Mouse (Mus musculus) kidney, adult 2 months (tissue): ENCODE measurements around the gene Ddias. TPM values are rescaled to one million over a fixed set of nuclear protein-coding genes. Genes with fewer than 3 reads are reported as not detected.
A peak's percentile ranks its signal among the peaks of the same experiment; 100 is the strongest.

Experiments used
- DNase-seq: peaks from one replicate; pipeline ENCODE4 v3.0.0; 2021
- H3K27ac ChIP-seq: fragments of 200-500 bp; 2 replicates; pipeline ENCODE4 v1.5.1; 2012; ENCODE audit warnings: low read depth, low read length, control low read depth, inconsistent platforms; ENCODE audit not compliant: insufficient read depth
- H3K27me3 ChIP-seq: fragments of 200-500 bp; replicated peaks from 2 replicates; pipeline ENCODE4 v1.6.1; 2012; ENCODE audit warnings: mild to moderate bottlenecking, moderate library complexity, low read length, inconsistent platforms; ENCODE audit not compliant: control insufficient read depth, insufficient read depth
- H3K36me3 ChIP-seq: fragments of 200-500 bp; 2 replicates; pipeline ENCODE4 v1.6.1; 2012; ENCODE audit warnings: mild to moderate bottlenecking, moderate library complexity, low read length, inconsistent platforms; ENCODE audit not compliant: control insufficient read depth, insufficient read depth
- H3K4me1 ChIP-seq: fragments of 200-500 bp; 2 replicates; pipeline ENCODE4 v1.6.1; 2011; ENCODE audit warnings: low read length; ENCODE audit not compliant: control insufficient read depth, insufficient read depth
- H3K4me3 ChIP-seq: fragments of 200-500 bp; 2 replicates; pipeline ENCODE4 v1.5.1; 2011; ENCODE audit warnings: mild to moderate bottlenecking, low read depth, low read length, control low read depth; ENCODE audit not compliant: insufficient read depth
- CTCF ChIP-seq: fragments of 200-500 bp; conservative IDR thresholded peaks from 2 replicates; pipeline ENCODE4 v1.5.1; 2011; ENCODE audit warnings: low read depth, mild to moderate bottlenecking, control low read depth, low read length, moderate library complexity, mixed read lengths; ENCODE audit not compliant: insufficient read depth, insufficient read length
- POLR2A ChIP-seq: fragments of 200-500 bp; IDR thresholded peaks from one replicate; pipeline ENCODE4 v1.6.1; 2011; ENCODE audit warnings: low read depth, low read length, control low read depth
- WGBS: fragments of 180-500 bp; shearing (Covaris S2); methylation state at CpG from one replicate; pipeline ENCODE4 v1.1.7; 2018; 5-methylcytosine and 5-hydroxymethylcytosine counted together
- polyA plus RNA-seq: library from polyadenylated mRNA; depleted of rRNA; stranded (reverse); fragments of >200 nt; gene quantifications from 2 replicates; pipeline ENCODE4 v1.2.3, GENCODE M21; 2012

Ddias gene
- polyA plus RNA-seq, 1 experiment, result 0.06 TPM

GRCm38 (mm10) chr7:92866526-92866925 is 7.5 kb downstream of the Ddias start:
- no peak for TF ChIP-seq POLR2A
- TF ChIP-seq CTCF, result peak; percentile 11; the same call in 1 of the 2 replicates
- WGBS, result 22% methylated on average over 2 of the region's 2 CpGs
- Histone ChIP-seq H3K27me3 (no peaks in the 10 kb centered on the region), H3K36me3 (no peaks in the 10 kb centered on the region), H3K4me3 (no peak overlapping the region), H3K4me1 (no peaks in the 10 kb centered on the region), H3K27ac (no peak overlapping the region)
- DNase-seq, result peak; percentile 47

DNA sequence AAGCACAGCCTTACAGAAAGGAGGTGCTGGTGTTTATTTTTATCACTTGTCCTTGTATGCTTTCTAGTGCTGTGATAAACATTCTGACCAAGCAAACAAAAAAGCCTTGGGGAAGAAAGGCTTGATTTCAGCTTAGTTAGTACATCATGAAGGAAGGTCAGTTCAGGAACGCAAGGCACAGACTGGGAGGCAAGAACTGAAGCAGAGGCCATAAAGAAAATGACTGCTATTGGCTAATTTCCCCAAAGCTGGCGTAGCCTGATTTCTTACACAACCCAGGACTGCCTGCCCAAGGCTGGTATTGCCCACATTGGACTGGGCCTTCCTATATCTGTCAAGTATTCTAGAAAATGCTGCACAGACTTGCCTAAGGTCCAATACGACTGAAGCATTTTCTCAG is 25.8 kb downstream of the Ddias start:
- Histone ChIP-seq H3K36me3 (no peaks in the 10 kb centered on the region), H3K27ac (no peak overlapping the region), H3K4me1 (no peaks in the 10 kb centered on the region), H3K27me3 (no peaks in the 10 kb centered on the region), H3K4me3 (no peak overlapping the region)
- no peak for DNase-seq
- 78% methylated on average over 3 of the region's 3 CpGs for WGBS
- no peak for TF ChIP-seq POLR2A
- TF ChIP-seq CTCF, result no peak

DNA sequence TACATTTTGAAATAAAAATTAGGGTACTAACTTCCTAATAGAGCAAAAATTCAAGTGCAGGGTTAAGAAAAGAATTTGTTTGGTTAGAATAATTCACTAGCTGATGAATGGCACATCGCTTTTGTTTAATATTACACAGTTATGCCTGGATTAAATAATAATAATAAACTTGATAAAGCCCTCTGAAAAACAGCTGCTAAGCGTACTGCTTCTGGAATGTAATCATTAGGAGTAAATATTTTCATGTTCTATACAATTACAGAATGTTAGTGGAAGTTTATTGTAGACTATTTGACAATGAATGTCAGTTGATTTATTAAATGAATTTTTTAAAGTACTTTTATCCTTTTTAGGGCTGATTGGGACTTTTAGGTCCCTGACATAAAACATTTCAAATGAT is 31.8 kb downstream of the Ddias start:
- DNase-seq, result no peak
- TF ChIP-seq POLR2A (no peak), CTCF (no peak)
- WGBS, result 83% methylated on average over 2 of the region's 2 CpGs
- Histone ChIP-seq H3K27ac (no peak overlapping the region), H3K4me3 (no peak overlapping the region), H3K4me1 (no peaks in the 10 kb centered on the region), H3K27me3 (no peaks in the 10 kb centered on the region), H3K36me3 (no peaks in the 10 kb centered on the region)

GRCm38 (mm10) chr7:92837907-92838306 is 36.1 kb downstream of the Ddias start:
- no peak for DNase-seq
- no peaks in the 10 kb centered on the region for H3K36me3 ChIP-seq
- H3K4me1 ChIP-seq, result no peaks in the 10 kb centered on the region
- WGBS, result 52% methylated on average over 3 of the region's 3 CpGs
- no peak overlapping the region for H3K4me3 ChIP-seq
- TF ChIP-seq CTCF (0 out of 2 replicates have a peak, but pooled peaks have one; percentile 3), POLR2A (no peak)
- no peak overlapping the region for H3K27ac ChIP-seq
- H3K27me3 ChIP-seq, result no peaks in the 10 kb centered on the region

DNA sequence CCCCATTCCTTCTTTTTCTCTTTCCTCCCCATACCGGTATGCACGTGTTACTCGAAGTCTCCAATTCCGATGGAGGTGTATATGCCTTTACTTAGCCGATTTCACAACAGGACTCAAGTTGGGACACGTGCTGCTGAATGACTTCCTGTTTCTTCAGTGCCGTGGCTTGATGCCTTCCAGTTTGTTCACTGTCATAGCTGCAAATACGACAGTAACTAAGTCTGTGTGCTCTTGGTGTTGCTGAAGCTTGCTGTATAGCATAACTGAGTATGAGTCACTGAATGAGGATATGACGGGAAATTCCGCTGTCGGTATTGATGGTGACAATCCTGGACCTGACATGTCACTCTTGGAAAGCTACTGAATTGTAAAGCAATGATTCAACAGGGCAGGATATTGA is 36.8 kb downstream of the Ddias start:
- DNase-seq, result no peak
- Histone ChIP-seq H3K27ac (no peak overlapping the region), H3K36me3 (no peaks in the 10 kb centered on the region), H3K4me1 (no peaks in the 10 kb centered on the region), H3K4me3 (no peak overlapping the region), H3K27me3 (no peaks in the 10 kb centered on the region)
- WGBS, result 73% methylated on average over 11 of the region's 11 CpGs
- TF ChIP-seq POLR2A (no peak), CTCF (no peak)

DNA sequence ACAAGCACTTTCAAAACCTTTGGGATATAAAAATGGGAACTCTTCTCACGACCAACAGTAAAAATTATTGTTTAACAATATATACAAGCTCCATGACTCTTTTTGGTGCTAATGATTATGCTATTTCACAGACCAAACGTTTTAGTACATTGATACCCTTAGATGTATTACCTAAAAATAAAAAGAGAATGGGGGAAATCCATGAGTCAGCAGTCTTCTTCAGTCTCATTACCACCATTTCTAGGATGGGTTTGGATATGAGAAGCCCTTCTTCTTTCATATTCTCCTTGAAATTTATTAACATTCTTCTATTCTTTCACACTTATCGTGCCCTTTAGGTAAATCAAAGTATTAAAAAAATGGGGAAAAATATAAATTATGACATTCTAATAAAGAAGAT is 37.6 kb downstream of the Ddias start:
- TF ChIP-seq POLR2A, result no peak
- no peak for TF ChIP-seq CTCF
- no peak overlapping the region for H3K27ac ChIP-seq
- no peaks in the 10 kb centered on the region for H3K27me3 ChIP-seq
- 85% methylated on average over 3 of the region's 3 CpGs for whole genome bisulfite sequencing
- no peak overlapping the region for H3K4me3 ChIP-seq
- no peak for DNase-seq
- no peaks in the 10 kb centered on the region for H3K4me1 ChIP-seq
- H3K36me3 ChIP-seq, result no peaks in the 10 kb centered on the region

DNA sequence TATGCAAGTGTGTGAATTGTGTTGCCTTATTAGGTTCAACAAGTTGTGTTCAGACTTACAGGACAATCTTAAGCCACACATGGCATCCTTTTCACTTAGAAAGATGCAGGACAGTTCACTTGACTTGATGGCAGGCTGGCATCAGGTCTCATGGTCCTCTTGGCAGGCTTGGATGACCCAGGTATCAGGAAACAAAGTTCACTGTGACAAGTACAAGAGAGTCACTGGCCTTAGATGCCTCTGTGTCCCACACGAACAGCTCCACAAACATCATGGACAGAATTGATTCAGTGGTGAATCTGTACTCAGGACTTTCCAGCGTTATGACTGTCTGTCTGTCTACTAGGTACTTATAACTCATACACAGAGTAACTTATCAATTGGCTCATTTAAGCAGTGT is 39.7 kb downstream of the Ddias start:
- Histone ChIP-seq H3K27ac (no peak overlapping the region), H3K4me1 (no peaks in the 10 kb centered on the region), H3K27me3 (no peaks in the 10 kb centered on the region), H3K36me3 (no peaks in the 10 kb centered on the region), H3K4me3 (no peak overlapping the region)
- no peak for TF ChIP-seq CTCF
- no peak for TF ChIP-seq POLR2A
- DNase-seq, result no peak
- WGBS, result 88% methylated on average over 2 of the region's 2 CpGs

GRCm38 (mm10) chr7:92832395-92832794 is 41.7 kb downstream of the Ddias start:
- WGBS, result 87% methylated on average over 6 of the region's 6 CpGs
- TF ChIP-seq CTCF, result no peak
- no peak for TF ChIP-seq POLR2A

More at GRCm38 (mm10) chr7:92832395-92832794, 41.7 kb downstream of the Ddias start:
- no peak for DNase-seq
- Histone ChIP-seq H3K27ac (no peak overlapping the region), H3K4me3 (no peak overlapping the region), H3K27me3 (no peaks in the 10 kb centered on the region), H3K36me3 (no peaks in the 10 kb centered on the region), H3K4me1 (no peaks in the 10 kb centered on the region)
